In genomic region chr7:63796001-63796632, GRCm38 (mm10) we compare ENCODE assay signal across 12 mouse cellular contexts.
DNase-seq lines count a peak whose midpoint lies in the region; ATAC-seq and TF ChIP-seq lines count a peak whose summit lies in the region.
"Had no signal": no experiment of that assay in that cellular context is flagged by ENCODE, and none has a peak within 500 bp of the region (broad histone marks: within the 10 kb centered on the region; RNA-seq: fewer than 3 reads in every experiment).

No protein-coding gene starts in this region.

- H3K4me3 ChIP-seq in ES-E14 (ENCODE audit: insufficient read depth in 1 of 2, low read depth in 1 of 2, low read length in 2 of 2, poor library complexity in 1 of 2, severe bottlenecking in 1 of 2), result no peak overlapping the region
- H3K4me3 ChIP-seq in embryonic facial prominence, embryonic 11.5 days (ENCODE audit: low read depth, low read length), result no peak overlapping the region
- no peak overlapping the region for H3K4me3 ChIP-seq in midbrain, embryonic 10.5 days
- H3K4me3 ChIP-seq in limb, embryonic 10.5 days, result no peak overlapping the region
- H3K4me3 ChIP-seq: layer of hippocampus, adult 2 months; liver, embryonic 13.5 days had no signal

- in situ Hi-C loops in ES-E14 (cut with MboI; ENCODE audit: low sequenced_read_pairs in 2 of 2, unreplicated experiment in 2 of 2), result no loop called here

- no peaks in the 10 kb centered on the region for H3K9me3 ChIP-seq in ES-E14 (ENCODE audit: control insufficient read depth, insufficient read depth, low read depth, low read length)
- H3K9me3 ChIP-seq in embryonic facial prominence, embryonic 11.5 days (replicated peaks; ENCODE audit: control insufficient read depth, low read length), result no peaks in the 10 kb centered on the region
- 0 out of 2 replicates have a peak, but pooled peaks cover under 1% of the 10 kb centered on the region for H3K9me3 ChIP-seq in midbrain, embryonic 10.5 days (replicated peaks)
- H3K9me3 ChIP-seq in limb, embryonic 10.5 days (replicated peaks), result no peaks in the 10 kb centered on the region
- H3K9me3 ChIP-seq: liver, embryonic 13.5 days had no signal

- H3K27me3 ChIP-seq in embryonic facial prominence, embryonic 11.5 days (ENCODE audit: control insufficient read depth, insufficient read depth, low read length), result no peaks in the 10 kb centered on the region
- H3K27me3 ChIP-seq in midbrain, embryonic 10.5 days (ENCODE audit: low read depth, poor library complexity, severe bottlenecking), result no peaks in the 10 kb centered on the region
- no peaks in the 10 kb centered on the region for H3K27me3 ChIP-seq in limb, embryonic 10.5 days (ENCODE audit: low read depth, poor library complexity, severe bottlenecking)
- H3K27me3 ChIP-seq: liver, embryonic 13.5 days had no signal

- no peak; the same call in 1 of the 2 replicates for ATAC-seq in embryonic facial prominence, embryonic 11.5 days (replicated peaks; ENCODE audit: insufficient number of reproducible peaks, low FRiP score, low TSS enrichment, low read depth)

- no peak overlapping the region for H3K4me2 ChIP-seq in embryonic facial prominence, embryonic 11.5 days (ENCODE audit: low read depth, low read length)
- H3K4me2 ChIP-seq: liver, embryonic 13.5 days had no signal

- DNase-seq in ES-E14 (ENCODE audit: low read depth, low spot score), result peak; percentile 41
- DNase-seq in cerebellum, adult 11 months, result peak; percentile 71
- peak; percentile 31 for DNase-seq in embryonic facial prominence, embryonic 11.5 days (ENCODE audit: low spot score)
- DNase-seq in midbrain, embryonic 10.5 days (ENCODE audit: low spot score), result peak; percentile 68
- DNase-seq in limb, embryonic 10.5 days (ENCODE audit: low spot score), result no peak
- DNase-seq in spleen, adult 18-20 months, result no peak
- no peak for DNase-seq in kidney, postnatal 25 days
- no peak for DNase-seq in left cerebral cortex, postnatal 25 days (ENCODE audit: low spot score in 2 of 2)
- DNase-seq: adrenal gland, postnatal 36 days; liver, embryonic 13.5 days; thymus, adult 2 months had no signal

- H3K4me1 ChIP-seq in ES-E14 (ENCODE audit: control insufficient read depth in 2 of 2, insufficient read depth in 2 of 2, low read length in 2 of 2, poor library complexity in 1 of 2), result peaks cover 2 to 6% of the 10 kb centered on the region in 2 experiments; a peak in 2 of 4 replicates
- H3K4me1 ChIP-seq in embryonic facial prominence, embryonic 11.5 days (ENCODE audit: control insufficient read depth, insufficient read depth, low read length), result no peaks in the 10 kb centered on the region
- peaks cover 14% of the 10 kb centered on the region for H3K4me1 ChIP-seq in midbrain, embryonic 10.5 days
- H3K4me1 ChIP-seq in limb, embryonic 10.5 days, result peaks cover 5% of the 10 kb centered on the region; the same call in 1 of the 2 replicates
- H3K4me1 ChIP-seq: liver, embryonic 13.5 days had no signal

- no peak overlapping the region for H3K9ac ChIP-seq in ES-E14 (ENCODE audit: insufficient read depth, low read depth, low read length, poor library complexity, severe bottlenecking)
- H3K9ac ChIP-seq in embryonic facial prominence, embryonic 11.5 days (replicated peaks; ENCODE audit: low read length), result no peak overlapping the region
- H3K9ac ChIP-seq: liver, embryonic 13.5 days had no signal

- H3K27ac ChIP-seq in ES-E14 (ENCODE audit: insufficient read depth, low read depth, low read length, poor library complexity, severe bottlenecking), result no peak overlapping the region
- no peak overlapping the region for H3K27ac ChIP-seq in embryonic facial prominence, embryonic 11.5 days (replicated peaks; ENCODE audit: low read depth, low read length)
- H3K27ac ChIP-seq in midbrain, embryonic 10.5 days (replicated peaks), result peak overlapping the region; percentile 55
- H3K27ac ChIP-seq in limb, embryonic 10.5 days, result no peak overlapping the region
- H3K27ac ChIP-seq: layer of hippocampus, adult 2 months; liver, embryonic 13.5 days had no signal

- no peaks in the 10 kb centered on the region for H3K36me3 ChIP-seq in ES-E14 (ENCODE audit: control insufficient read depth, insufficient read depth, low read length, poor library complexity, severe bottlenecking)
- no peaks in the 10 kb centered on the region for H3K36me3 ChIP-seq in embryonic facial prominence, embryonic 11.5 days (replicated peaks; ENCODE audit: control insufficient read depth, insufficient read depth, low read depth, low read length)
- H3K36me3 ChIP-seq in midbrain, embryonic 10.5 days, result no peaks in the 10 kb centered on the region
- no peaks in the 10 kb centered on the region for H3K36me3 ChIP-seq in limb, embryonic 10.5 days
- H3K36me3 ChIP-seq: liver, embryonic 13.5 days had no signal

- intact Hi-C loops in left cerebral cortex, postnatal 25 days (cut with DNase I), result loop anchor here (2.0 kb wide), 1 partner anchor 17 kb away; no protein-coding TSS in a partner anchor

- WGBS in embryonic facial prominence, embryonic 11.5 days, result 12% methylated on average over 8 of the region's 8 CpGs
- WGBS in midbrain, embryonic 10.5 days, result 5% methylated on average over 8 of the region's 8 CpGs
- 14% methylated on average over 8 of the region's 8 CpGs for WGBS in limb, embryonic 10.5 days

TF ChIP-seq in ES-E14, 5 proteins besides CTCF, POLR2A, EP300 and RAD21:
- TF ChIP-seq ZNF384 (IDR thresholded peaks at IDR 0.05; ENCODE audit: low read depth, low read length) (0 out of 2 replicates have a peak, but pooled peaks have one; percentile 23), CHD2 (IDR thresholded peaks at IDR 0.05; ENCODE audit: low read depth, low read length) (no peak)

Comparison
In these comparisons a context has a peak if more than half of its experiments do, and no peak if none do; other contexts are left out.
1. DNase-seq: peak in ES-E14 (single experiment), cerebellum, adult 11 months (single experiment), embryonic facial prominence, embryonic 11.5 days (single experiment) and midbrain, embryonic 10.5 days (single experiment); none in limb, embryonic 10.5 days (single experiment), spleen, adult 18-20 months (0 of 2), kidney, postnatal 25 days (0 of 2) and left cerebral cortex, postnatal 25 days (0 of 2).